Mouse (Mus musculus) embryonic facial prominence, embryonic 12.5 days (tissue): ENCODE measurements around the gene Gm4353. TPM values are rescaled to one million over a fixed set of nuclear protein-coding genes. Genes with fewer than 3 reads are reported as not detected.
"Not testable (repeated sequence)": the region's sequence is repeated elsewhere in the genome, so short reads cannot be mapped to it uniquely, and the experiment has no call there.

Experiments used
- ATAC-seq: fragments of 200-750 bp; cut with Nextera tagmentation; 2 replicates; pipeline ENCODE4 v1.8.0; 2017; ENCODE audit not compliant: insufficient number of reproducible peaks, insufficient read depth, low FRiP score, low TSS enrichment
- H3K27ac ChIP-seq: fragments of 300-500 bp; sonication (generic); 2 replicates; pipeline ENCODE4 v1.5.1; 2016; ENCODE audit warnings: mild to moderate bottlenecking
- H3K27me3 ChIP-seq: fragments of 300-500 bp; sonication (generic); 2 replicates; pipeline ENCODE4 v1.6.1; 2016; ENCODE audit warnings: mild to moderate bottlenecking, moderate library complexity
- H3K36me3 ChIP-seq: fragments of 300-500 bp; sonication (generic); 2 replicates; pipeline ENCODE4 v1.6.1; 2016; ENCODE audit warnings: mild to moderate bottlenecking
- H3K4me1 ChIP-seq: fragments of 300-500 bp; sonication (generic); 2 replicates; pipeline ENCODE4 v1.6.1; 2016
- H3K4me2 ChIP-seq: fragments of 300-500 bp; sonication (generic); replicated peaks from 2 replicates; pipeline ENCODE4 v1.6.1; 2016; ENCODE audit warnings: mild to moderate bottlenecking, moderate library complexity
- H3K4me3 ChIP-seq: fragments of 300-500 bp; sonication (generic); 2 replicates; pipeline ENCODE4 v1.5.1; 2016; ENCODE audit warnings: mild to moderate bottlenecking
- H3K9ac ChIP-seq: fragments of 300-500 bp; sonication (generic); 2 replicates; pipeline ENCODE4 v1.6.1; 2016; ENCODE audit warnings: mild to moderate bottlenecking, moderate library complexity
- H3K9me3 ChIP-seq: fragments of 300-500 bp; sonication (generic); 2 replicates; pipeline ENCODE4 v1.6.1; 2016; ENCODE audit warnings: mild to moderate bottlenecking, moderate library complexity
- WGBS: fragments of 180-500 bp; shearing (Covaris S2); methylation state at CpG from one replicate; pipeline ENCODE4 v1.1.7; 2016; 5-methylcytosine and 5-hydroxymethylcytosine counted together
- polyA plus RNA-seq: library from polyadenylated mRNA; unstranded; fragments of >200 nt; fragmentation: Nextera tagmentation; extraction: Ambion mirVana; gene quantifications from 2 replicates; pipeline ENCODE4 v1.2.1, GENCODE M21; 2016

Gm4353 gene
- polyA plus RNA-seq: 0.88 and 1.1 TPM in 2 replicates

GRCm38 (mm10) chr7:116084366-116084765 lies at the start of gene Gm4353:
Gene Gm4353, minus strand, starts transcription at chr7:116084635.
- H3K9me3 ChIP-seq, H3K4me2 ChIP-seq, H3K27ac ChIP-seq, H3K9ac ChIP-seq, H3K27me3 ChIP-seq, H3K4me3 ChIP-seq, H3K36me3 ChIP-seq, H3K4me1 ChIP-seq, ATAC-seq: not testable (repeated sequence)
- WGBS: 92% methylated on average over 11 of the region's 11 CpGs

- no peak for ATAC-seq
- H3K9ac ChIP-seq: no peak overlapping the region
Observed at GRCm38 (mm10) chr7:116132078-116132477, 47.6 kb upstream of the Gm4353 start.

GRCm38 (mm10) chr7:116131390-116131789 lies 47.0 kb upstream of the Gm4353 start:
- 20% methylated on average over 4 of the region's 4 CpGs for WGBS
- no peaks in the 10 kb centered on the region; the same call in 1 of the 2 replicates for H3K4me1 ChIP-seq
- H3K9ac ChIP-seq: no peak overlapping the region
- H3K9me3 ChIP-seq: no peaks in the 10 kb centered on the region
- no peaks in the 10 kb centered on the region for H3K36me3 ChIP-seq
- no peaks in the 10 kb centered on the region for H3K27me3 ChIP-seq
- ATAC-seq: no peak
- no peak overlapping the region for H3K27ac ChIP-seq
- H3K4me2 ChIP-seq: no peak overlapping the region
- H3K4me3 ChIP-seq: no peak overlapping the region

More at GRCm38 (mm10) chr7:116132078-116132477, 47.6 kb upstream of the Gm4353 start:
- no peaks in the 10 kb centered on the region; the same call in 1 of the 2 replicates for H3K4me1 ChIP-seq
- H3K36me3 ChIP-seq: no peaks in the 10 kb centered on the region
- H3K27ac ChIP-seq: no peak overlapping the region
- no peak overlapping the region for H3K4me2 ChIP-seq
- no peaks in the 10 kb centered on the region for H3K27me3 ChIP-seq
- H3K9me3 ChIP-seq: no peaks in the 10 kb centered on the region
- H3K4me3 ChIP-seq: no peak overlapping the region
- WGBS: 4% methylated on average over 5 of the region's 5 CpGs

GRCm38 (mm10) chr7:116129374-116129773 lies 44.9 kb upstream of the Gm4353 start:
- no peaks in the 10 kb centered on the region for H3K36me3 ChIP-seq
- no peaks in the 10 kb centered on the region; the same call in 1 of the 2 replicates for H3K4me1 ChIP-seq
- no peak overlapping the region for H3K27ac ChIP-seq
- no peaks in the 10 kb centered on the region for H3K9me3 ChIP-seq
- 82% methylated on average over 10 of the region's 10 CpGs for WGBS
- H3K27me3 ChIP-seq: no peaks in the 10 kb centered on the region
- no peak for ATAC-seq
- H3K9ac ChIP-seq: no peak overlapping the region
- H3K4me3 ChIP-seq: no peak overlapping the region
- no peak overlapping the region for H3K4me2 ChIP-seq

- WGBS: 90% methylated on average over 8 of the region's 8 CpGs
Observed at GRCm38 (mm10) chr7:116128286-116128685, 43.9 kb upstream of the Gm4353 start.

GRCm38 (mm10) chr7:116127052-116127451 lies 42.6 kb upstream of the Gm4353 start:
- ATAC-seq: no peak
- no peak overlapping the region for H3K4me3 ChIP-seq
- no peak overlapping the region for H3K4me2 ChIP-seq
- no peak overlapping the region for H3K9ac ChIP-seq
- H3K27ac ChIP-seq: no peak overlapping the region
- WGBS: 79% methylated on average over 2 of the region's 2 CpGs
- H3K9me3 ChIP-seq: no peaks in the 10 kb centered on the region
- no peaks in the 10 kb centered on the region for H3K27me3 ChIP-seq
- no peaks in the 10 kb centered on the region for H3K36me3 ChIP-seq
- H3K4me1 ChIP-seq: peaks cover 10% of the 10 kb centered on the region; the same call in 1 of the 2 replicates

More at GRCm38 (mm10) chr7:116128286-116128685, 43.9 kb upstream of the Gm4353 start:
- no peaks in the 10 kb centered on the region for H3K9me3 ChIP-seq
- H3K4me1 ChIP-seq: peaks cover 6% of the 10 kb centered on the region; the same call in 1 of the 2 replicates
- no peak overlapping the region for H3K4me2 ChIP-seq
- H3K4me3 ChIP-seq: no peak overlapping the region
- H3K27me3 ChIP-seq: no peaks in the 10 kb centered on the region
- no peak overlapping the region for H3K27ac ChIP-seq
- H3K9ac ChIP-seq: no peak overlapping the region
- no peak for ATAC-seq
- H3K36me3 ChIP-seq: no peaks in the 10 kb centered on the region

- Histone ChIP-seq H3K36me3 (no peaks in the 10 kb centered on the region), H3K9ac (no peak overlapping the region), H3K4me3 (no peak overlapping the region), H3K9me3 (no peaks in the 10 kb centered on the region), H3K27me3 (no peaks in the 10 kb centered on the region), H3K4me1 (peaks cover 10% of the 10 kb centered on the region; the same call in 1 of the 2 replicates), H3K4me2 (no peak overlapping the region), H3K27ac (no peak overlapping the region)
- ATAC-seq: no peak
- 74% methylated on average over 7 of the region's 7 CpGs for WGBS
Observed at GRCm38 (mm10) chr7:116125671-116126070, 41.2 kb upstream of the Gm4353 start.

GRCm38 (mm10) chr7:116124057-116124456 lies 39.6 kb upstream of the Gm4353 start:
- Histone ChIP-seq H3K36me3 (no peaks in the 10 kb centered on the region), H3K9me3 (no peaks in the 10 kb centered on the region), H3K4me3 (no peak overlapping the region), H3K4me1 (peaks cover 10% of the 10 kb centered on the region; the same call in 1 of the 2 replicates), H3K27me3 (no peaks in the 10 kb centered on the region), H3K27ac (no peak overlapping the region), H3K9ac (no peak overlapping the region), H3K4me2 (no peak overlapping the region)
- 58% methylated on average over 12 of the region's 12 CpGs for WGBS
- no peak for ATAC-seq

GRCm38 (mm10) chr7:116123597-116123985 lies 39.2 kb upstream of the Gm4353 start:
- 76% methylated on average over 2 of the region's 2 CpGs for WGBS
- Histone ChIP-seq H3K27ac (no peak overlapping the region), H3K4me1 (peaks cover 10% of the 10 kb centered on the region; the same call in 1 of the 2 replicates), H3K36me3 (no peaks in the 10 kb centered on the region), H3K27me3 (no peaks in the 10 kb centered on the region), H3K4me2 (no peak overlapping the region), H3K4me3 (no peak overlapping the region), H3K9me3 (no peaks in the 10 kb centered on the region), H3K9ac (no peak overlapping the region)
- no peak for ATAC-seq

- no peak for ATAC-seq
- Histone ChIP-seq H3K27ac (no peak overlapping the region), H3K4me1 (peaks cover 10% of the 10 kb centered on the region; the same call in 1 of the 2 replicates), H3K36me3 (no peaks in the 10 kb centered on the region), H3K27me3 (no peaks in the 10 kb centered on the region), H3K4me2 (no peak overlapping the region), H3K9me3 (no peaks in the 10 kb centered on the region), H3K9ac (no peak overlapping the region), H3K4me3 (no peak overlapping the region)
- WGBS: 40% methylated on average over 13 of the region's 13 CpGs
Observed at GRCm38 (mm10) chr7:116122981-116123596, 38.7 kb upstream of the Gm4353 start.

- H3K27me3 ChIP-seq: no peaks in the 10 kb centered on the region
- H3K4me1 ChIP-seq: peaks cover 10% of the 10 kb centered on the region; the same call in 1 of the 2 replicates
- no peak overlapping the region for H3K9ac ChIP-seq
- H3K4me2 ChIP-seq: no peak overlapping the region
- no peak for ATAC-seq
- H3K9me3 ChIP-seq: no peaks in the 10 kb centered on the region
- no peak overlapping the region for H3K27ac ChIP-seq
- H3K4me3 ChIP-seq: no peak overlapping the region
- H3K36me3 ChIP-seq: no peaks in the 10 kb centered on the region
- WGBS: 69% methylated on average over 11 of the region's 11 CpGs
Observed at GRCm38 (mm10) chr7:116121202-116121601, 36.8 kb upstream of the Gm4353 start.

- Histone ChIP-seq H3K9ac (no peak overlapping the region), H3K27me3 (no peaks in the 10 kb centered on the region), H3K27ac (no peak overlapping the region), H3K4me2 (no peak overlapping the region), H3K4me3 (no peak overlapping the region), H3K9me3 (no peaks in the 10 kb centered on the region), H3K36me3 (no peaks in the 10 kb centered on the region), H3K4me1 (peaks cover 10% of the 10 kb centered on the region; the same call in 1 of the 2 replicates)
- 85% methylated on average over 4 of the region's 4 CpGs for WGBS
- ATAC-seq: no peak
Observed at GRCm38 (mm10) chr7:116120737-116121136, 36.3 kb upstream of the Gm4353 start.
